Mouse (Mus musculus): ENCODE results near the gene Sept11.

GRCm38 (mm10) chr5:93136956-93137586 is 43.8 kb downstream of the Sept11 start:
- TF ChIP-seq POLR2A (IDR thresholded peaks at IDR 0.05; ENCODE audit: extremely low read depth, insufficient read depth, low read length), result no peak
- TF ChIP-seq CTCF (IDR thresholded peaks at IDR 0.05; ENCODE audit: extremely low read depth, insufficient read depth, low read length), result no peak
